Mouse (Mus musculus): Measurements from ENCODE around the gene Rprml.

GRCm38 (mm10) chr11:103653359-103653965, 4.1 kb downstream of the Rprml start:
- TF ChIP-seq POLR2A (IDR thresholded peaks at IDR 0.05; ENCODE audit: borderline replicate concordance, low read depth, low read length): no peak
- TF ChIP-seq CTCF (IDR thresholded peaks at IDR 0.05; ENCODE audit: low read depth, low read length): no peak
